Mouse (Mus musculus) midbrain, embryonic 14.5 days (tissue): ENCODE measurements around the gene Nol10. TPM values are rescaled to one million over a fixed set of nuclear protein-coding genes. Genes with fewer than 3 reads are reported as not detected.
A peak's percentile ranks its signal among the peaks of the same experiment; 100 is the strongest.

Experiments
- ATAC-seq: fragments of 200-750 bp; cut with Nextera tagmentation; 2 replicates; pipeline ENCODE4 v1.8.0; 2017; ENCODE audit warnings: moderate number of reproducible peaks, moderate library complexity; ENCODE audit not compliant: low FRiP score, low TSS enrichment
- DNase-seq: peaks from one replicate; pipeline ENCODE4 v3.0.0-alpha.2; 2015
- H3K27ac ChIP-seq: fragments of 300-500 bp; sonication (generic); replicated peaks from 2 replicates; pipeline ENCODE4 v1.5.1; 2014; ENCODE audit warnings: mild to moderate bottlenecking, low read depth, low read length, moderate library complexity
- H3K27me3 ChIP-seq: fragments of 300-500 bp; sonication (generic); 2 replicates; pipeline ENCODE4 v1.6.1; 2014; ENCODE audit warnings: low read length, control low read depth, mixed read lengths; ENCODE audit not compliant: control insufficient read depth, insufficient read depth
- H3K36me3 ChIP-seq: fragments of 300-500 bp; sonication (generic); 2 replicates; pipeline ENCODE4 v1.6.1; 2014; ENCODE audit warnings: low read length, control low read depth; ENCODE audit not compliant: control insufficient read depth, insufficient read depth
- H3K4me1 ChIP-seq: fragments of 300-500 bp; sonication (generic); 2 replicates; pipeline ENCODE4 v1.6.1; 2014; ENCODE audit warnings: mild to moderate bottlenecking, antibody characterized with exemption, low read length, control low read depth; ENCODE audit not compliant: control insufficient read depth, insufficient read depth
- H3K4me2 ChIP-seq: fragments of 300-500 bp; sonication (generic); 2 replicates; pipeline ENCODE4 v1.6.1; 2014; ENCODE audit warnings: mild to moderate bottlenecking, low read length, moderate library complexity
- H3K4me3 ChIP-seq: fragments of 300-500 bp; sonication (generic); replicated peaks from 2 replicates; pipeline ENCODE4 v1.5.1; 2014; ENCODE audit warnings: low read depth, low read length
- H3K9ac ChIP-seq: fragments of 300-500 bp; sonication (generic); replicated peaks from 2 replicates; pipeline ENCODE4 v1.6.1; 2014; ENCODE audit warnings: mild to moderate bottlenecking, low read length, moderate library complexity
- H3K9me3 ChIP-seq: fragments of 300-500 bp; sonication (generic); 2 replicates; pipeline ENCODE4 v1.6.1; 2016; ENCODE audit warnings: low read length, control low read depth, mixed read lengths; ENCODE audit not compliant: control insufficient read depth
- WGBS: fragments of 180-500 bp; shearing (Covaris S2); extraction: QIAGEN DNeasy Blood & Tissue Kit; methylation state at CpG from one replicate; pipeline ENCODE4 v1.1.7; 2014; 5-methylcytosine and 5-hydroxymethylcytosine counted together
- polyA plus RNA-seq: library from polyadenylated mRNA; unstranded; fragments of >200 nt; fragmentation: Nextera tagmentation; extraction: Ambion mirVana; gene quantifications from 2 replicates; pipeline ENCODE4 v1.2.1, GENCODE M21; 2014

Gene Nol10
- polyA plus RNA-seq, 1 experiment from 2014 or later: 21.7 TPM

GRCm38 (mm10) chr12:17431812-17432332 lies 83.6 kb downstream of the Nol10 start:
- Histone ChIP-seq H3K4me1 (no peaks in the 10 kb centered on the region), H3K36me3 (peaks cover 40% of the 10 kb centered on the region), H3K9ac (no peak overlapping the region), H3K9me3 (no peaks in the 10 kb centered on the region), H3K4me3 (no peak overlapping the region), H3K4me2 (no peak overlapping the region), H3K27me3 (no peaks in the 10 kb centered on the region), H3K27ac (no peak overlapping the region)
- DNase-seq (no peak), ATAC-seq (no peak)
- 93% methylated on average over 4 of the region's 4 CpGs for WGBS

DNA sequence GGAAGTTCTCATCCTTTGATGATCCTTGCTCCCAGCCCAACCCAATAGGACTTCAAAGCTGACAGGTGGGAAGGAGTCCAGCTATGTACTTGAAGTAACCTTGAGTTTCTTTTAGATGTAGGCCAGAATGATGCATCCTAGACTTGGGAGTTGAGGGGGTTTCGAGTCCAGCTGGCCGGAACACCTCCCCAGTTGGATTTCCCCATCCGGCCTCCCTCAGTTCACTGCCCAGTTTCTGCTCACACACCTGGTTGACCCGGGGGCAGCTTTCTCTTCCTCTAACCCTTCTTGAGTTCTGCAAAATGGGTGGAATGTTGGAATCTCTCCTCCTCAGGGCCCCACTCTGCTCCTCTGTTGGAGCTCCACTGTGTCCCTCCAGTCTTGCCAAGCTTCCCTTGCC lies 85.5 kb downstream of the Nol10 start:
- H3K27ac ChIP-seq: no peak overlapping the region
- no peak overlapping the region for H3K4me2 ChIP-seq
- H3K4me1 ChIP-seq: no peaks in the 10 kb centered on the region
- H3K36me3 ChIP-seq: peaks cover 30% of the 10 kb centered on the region
- no peak for ATAC-seq
- WGBS: 97% methylated on average over 4 of the region's 4 CpGs
- DNase-seq: no peak
- H3K4me3 ChIP-seq: no peak overlapping the region
- no peaks in the 10 kb centered on the region for H3K27me3 ChIP-seq
- H3K9ac ChIP-seq: no peak overlapping the region
- H3K9me3 ChIP-seq: no peaks in the 10 kb centered on the region

DNA sequence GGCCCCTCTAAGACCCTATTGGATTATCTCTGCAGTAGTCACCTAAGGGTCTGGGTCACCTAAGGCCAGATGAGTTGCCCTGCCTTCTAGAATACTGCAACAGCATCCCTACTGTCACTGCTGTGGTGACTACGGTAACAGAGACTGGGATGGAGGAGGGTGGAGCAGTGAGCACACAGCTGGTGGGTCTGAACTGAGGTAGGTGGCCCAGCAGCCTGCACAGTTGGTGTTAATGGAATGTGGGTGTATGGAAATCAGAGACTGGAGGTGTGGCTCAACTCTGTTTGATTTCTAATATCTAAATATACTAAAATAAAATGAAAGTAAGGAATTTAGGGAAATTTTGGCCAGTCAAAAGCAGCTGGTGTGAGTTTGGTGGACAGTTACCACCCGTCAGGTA lies 88.2 kb downstream of the Nol10 start:
- ATAC-seq: no peak
- no peak overlapping the region for H3K4me2 ChIP-seq
- DNase-seq: no peak
- no peaks in the 10 kb centered on the region for H3K4me1 ChIP-seq
- no peak overlapping the region for H3K27ac ChIP-seq
- H3K4me3 ChIP-seq: no peak overlapping the region
- H3K9ac ChIP-seq: no peak overlapping the region
- peaks cover 5% of the 10 kb centered on the region for H3K36me3 ChIP-seq
- 90% methylated on average over 2 of the region's 2 CpGs for WGBS
- no peaks in the 10 kb centered on the region for H3K9me3 ChIP-seq
- H3K27me3 ChIP-seq: no peaks in the 10 kb centered on the region

DNA sequence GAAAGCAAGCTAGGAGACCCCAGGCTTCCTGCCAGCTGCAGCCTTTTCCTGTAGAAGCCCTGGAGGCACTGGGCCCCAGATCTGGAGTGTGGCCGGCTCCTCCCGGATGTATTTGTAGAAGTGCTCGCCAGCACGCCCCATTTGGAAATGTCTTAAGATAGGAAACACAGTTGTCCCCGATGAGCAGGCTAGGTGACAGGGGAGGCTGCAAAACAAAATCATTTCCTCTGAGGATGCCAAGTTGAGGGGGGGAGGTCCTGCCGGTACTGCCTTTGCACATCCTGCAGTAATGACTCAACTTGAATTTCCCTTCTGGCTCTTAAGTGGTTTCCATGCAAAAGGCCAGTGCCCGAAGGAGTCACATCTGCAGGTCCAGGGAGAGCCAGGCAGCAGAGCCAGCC lies 92.0 kb downstream of the Nol10 start:
- ATAC-seq: no peak
- Histone ChIP-seq H3K9me3 (no peaks in the 10 kb centered on the region), H3K27ac (no peak overlapping the region), H3K9ac (no peak overlapping the region), H3K4me1 (no peaks in the 10 kb centered on the region), H3K4me2 (no peak overlapping the region), H3K27me3 (no peaks in the 10 kb centered on the region), H3K36me3 (no peaks in the 10 kb centered on the region), H3K4me3 (no peak overlapping the region)
- DNase-seq: no peak
- 82% methylated on average over 7 of the region's 7 CpGs for WGBS

DNA sequence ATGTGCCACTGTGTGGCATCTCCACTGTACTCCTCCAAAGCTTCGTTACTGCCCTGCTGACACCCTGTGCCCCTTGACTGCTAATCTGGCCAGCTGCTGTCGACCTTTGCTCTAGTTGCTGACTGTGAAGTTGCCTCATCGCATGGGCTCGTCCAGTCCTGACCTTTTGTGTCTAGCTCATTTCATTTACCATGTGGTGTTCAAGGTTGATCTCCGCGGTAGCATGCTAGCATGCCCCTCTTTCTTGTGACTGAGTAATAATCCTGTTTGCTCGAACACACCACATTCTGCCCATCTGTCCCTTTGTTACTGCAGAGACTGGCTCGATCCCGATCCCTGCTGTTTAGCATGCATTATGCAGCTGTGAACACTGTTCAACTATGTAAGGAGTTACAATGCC lies 93.2 kb downstream of the Nol10 start:
- Histone ChIP-seq H3K36me3 (no peaks in the 10 kb centered on the region), H3K4me2 (no peak overlapping the region), H3K9me3 (no peaks in the 10 kb centered on the region), H3K4me3 (no peak overlapping the region), H3K27me3 (no peaks in the 10 kb centered on the region), H3K4me1 (no peaks in the 10 kb centered on the region), H3K9ac (no peak overlapping the region), H3K27ac (no peak overlapping the region)
- ATAC-seq (no peak), DNase-seq (peak; percentile 4)
- 20% methylated on average over 9 of the region's 9 CpGs for WGBS

- no peaks in the 10 kb centered on the region for H3K4me1 ChIP-seq
- WGBS: 81% methylated on average over 11 of the region's 11 CpGs
- no peaks in the 10 kb centered on the region for H3K9me3 ChIP-seq
- DNase-seq (no peak), ATAC-seq (no peak)
- H3K27ac ChIP-seq: no peak overlapping the region
- no peaks in the 10 kb centered on the region for H3K36me3 ChIP-seq
- H3K4me3 ChIP-seq: no peak overlapping the region
- no peaks in the 10 kb centered on the region for H3K27me3 ChIP-seq
- H3K4me2 ChIP-seq: no peak overlapping the region
- H3K9ac ChIP-seq: no peak overlapping the region
Observed at GRCm38 (mm10) chr12:17444406-17444805, 96.1 kb downstream of the Nol10 start.

GRCm38 (mm10) chr12:17445251-17445650 lies 97.0 kb downstream of the Nol10 start:
- no peak overlapping the region for H3K9ac ChIP-seq
- H3K4me2 ChIP-seq: no peak overlapping the region
- H3K9me3 ChIP-seq: no peaks in the 10 kb centered on the region
- no peaks in the 10 kb centered on the region for H3K27me3 ChIP-seq
- 95% methylated on average over 7 of the region's 7 CpGs for WGBS
- no peak for ATAC-seq
- no peak overlapping the region for H3K27ac ChIP-seq
- H3K4me3 ChIP-seq: no peak overlapping the region
- no peak for DNase-seq
- no peaks in the 10 kb centered on the region for H3K36me3 ChIP-seq
- H3K4me1 ChIP-seq: no peaks in the 10 kb centered on the region

DNA sequence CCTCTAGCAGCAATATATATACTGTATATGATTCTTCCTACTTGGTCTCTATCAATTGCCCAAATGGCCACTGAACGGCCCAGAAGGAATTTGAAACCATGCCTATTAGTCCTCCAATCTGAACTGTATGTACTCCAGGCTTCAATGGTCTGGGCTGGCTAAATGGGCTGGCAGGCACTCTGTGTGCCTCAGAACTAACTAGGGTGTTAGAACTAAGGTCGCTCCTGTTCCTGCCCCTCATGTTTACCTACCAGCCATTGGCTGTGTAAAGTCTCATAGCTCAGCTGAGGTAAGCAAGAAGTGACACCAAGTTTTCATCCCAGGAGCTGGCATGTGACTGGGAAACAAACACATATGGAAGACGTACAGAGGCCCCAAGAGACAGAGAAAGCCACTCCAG lies 100.5 kb downstream of the Nol10 start:
- no peaks in the 10 kb centered on the region for H3K27me3 ChIP-seq
- H3K9ac ChIP-seq: no peak overlapping the region
- ATAC-seq (no peak), DNase-seq (no peak)
- H3K27ac ChIP-seq: no peak overlapping the region
- H3K4me3 ChIP-seq: no peak overlapping the region
- WGBS: 84% methylated on average over 3 of the region's 3 CpGs
- no peak overlapping the region for H3K4me2 ChIP-seq
- no peaks in the 10 kb centered on the region for H3K4me1 ChIP-seq
- H3K36me3 ChIP-seq: no peaks in the 10 kb centered on the region
- H3K9me3 ChIP-seq: no peaks in the 10 kb centered on the region

DNA sequence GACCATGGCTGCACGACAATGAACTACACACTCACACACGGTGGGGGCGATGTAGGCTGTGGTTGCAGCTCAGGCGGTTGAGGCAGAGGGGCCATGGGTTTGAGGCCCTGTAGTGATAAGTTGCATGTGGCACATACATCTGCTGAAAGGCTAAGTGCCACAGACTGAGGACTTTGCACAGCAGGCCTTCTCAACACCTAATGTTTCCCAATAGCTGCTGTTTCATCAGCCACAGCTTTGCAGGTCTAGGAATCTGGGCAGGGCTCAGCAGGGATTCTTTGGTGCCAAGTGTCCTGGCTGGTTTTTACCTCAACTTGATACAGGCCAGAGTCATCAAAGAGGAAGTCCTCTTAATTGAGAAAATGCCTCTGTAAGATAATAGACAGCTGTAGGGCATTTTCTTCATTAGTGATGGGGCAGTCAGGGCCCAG lies 101.4 kb downstream of the Nol10 start:
- ATAC-seq (no peak), DNase-seq (no peak)
- Histone ChIP-seq H3K4me1 (no peaks in the 10 kb centered on the region), H3K9ac (no peak overlapping the region), H3K36me3 (no peaks in the 10 kb centered on the region), H3K4me3 (no peak overlapping the region), H3K27ac (no peak overlapping the region), H3K9me3 (no peaks in the 10 kb centered on the region), H3K4me2 (no peak overlapping the region), H3K27me3 (no peaks in the 10 kb centered on the region)
- WGBS: 90% methylated on average over 4 of the region's 4 CpGs
